Mouse (Mus musculus) testis, adult 2 months (tissue): ENCODE data around the gene Cfap73.

ENCODE experiments used
- CTCF ChIP-seq: fragments of 200-500 bp; IDR thresholded peaks from 2 replicates; pipeline ENCODE4 v1.5.1; 2012; ENCODE audit warnings: low read depth, mild to moderate bottlenecking, inconsistent platforms, low read length, moderate library complexity; ENCODE audit not compliant: control insufficient read depth, insufficient read depth, insufficient replicate concordance
- POLR2A ChIP-seq: fragments of 200-500 bp; IDR thresholded peaks from 2 replicates; pipeline ENCODE4 v1.6.1; 2012; ENCODE audit warnings: low read depth, mild to moderate bottlenecking, inconsistent platforms, low read length, moderate library complexity; ENCODE audit not compliant: control insufficient read depth

- no peak for TF ChIP-seq POLR2A
- TF ChIP-seq CTCF, result no peak
Observed at GRCm38 (mm10) chr5:120626399-120626798, 7.6 kb downstream of the Cfap73 start.
